Mouse (Mus musculus) R1 (cell line): ENCODE measurements around the gene Sash3.
"Not testable (repeated sequence)": the region's sequence is repeated elsewhere in the genome, so short reads cannot be mapped to it uniquely, and the experiment has no call there.

ENCODE experiments used
- DNase-seq: peaks from one replicate; pipeline ENCODE4 v3.0.0-alpha.2; 2018; ENCODE audit warnings: low read depth, low spot score

Sash3 gene

GRCm38 (mm10) chrX:48202436-48202835 is 56.2 kb downstream of the Sash3 start:
- DNase-seq, result peak; percentile 76

DNA sequence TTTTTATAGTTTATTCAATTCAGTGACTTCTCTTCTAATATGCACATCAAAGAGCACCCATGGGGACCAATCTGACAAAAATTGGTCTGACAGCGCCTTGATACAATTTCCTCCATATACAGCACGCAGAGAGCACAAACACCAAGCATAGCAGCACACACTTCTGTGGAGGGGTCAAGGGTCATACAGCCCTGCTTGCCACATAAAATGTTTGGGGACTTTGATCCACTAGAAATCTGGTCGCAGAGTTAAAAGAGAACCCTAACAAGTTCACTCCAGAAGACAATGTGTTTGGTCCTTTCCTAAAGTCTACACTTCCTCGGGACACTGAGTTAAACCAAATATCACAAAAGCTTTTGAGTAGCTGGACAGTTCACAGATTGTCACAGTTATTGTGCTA is 56.8 kb downstream of the Sash3 start:
- no peak for DNase-seq

DNA sequence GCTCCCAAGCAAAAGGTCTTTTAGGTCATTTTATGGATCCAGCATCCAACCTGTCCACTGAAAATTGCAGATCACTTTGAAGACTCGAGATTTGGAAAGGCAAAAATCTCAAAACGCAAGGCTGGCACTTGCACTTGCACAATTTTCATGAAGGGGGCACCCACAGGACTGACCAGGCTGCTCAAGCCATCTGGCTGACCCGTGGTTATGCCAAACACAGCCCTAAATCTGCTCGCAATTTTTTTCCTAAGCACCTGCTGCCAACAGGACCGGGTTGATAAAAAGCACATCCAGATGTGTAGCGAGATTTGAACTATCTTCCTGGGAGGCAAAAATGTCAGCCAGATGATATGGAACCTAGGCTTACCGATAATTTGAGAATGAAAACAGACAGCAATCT is 57.5 kb downstream of the Sash3 start:
- no peak for DNase-seq

DNA sequence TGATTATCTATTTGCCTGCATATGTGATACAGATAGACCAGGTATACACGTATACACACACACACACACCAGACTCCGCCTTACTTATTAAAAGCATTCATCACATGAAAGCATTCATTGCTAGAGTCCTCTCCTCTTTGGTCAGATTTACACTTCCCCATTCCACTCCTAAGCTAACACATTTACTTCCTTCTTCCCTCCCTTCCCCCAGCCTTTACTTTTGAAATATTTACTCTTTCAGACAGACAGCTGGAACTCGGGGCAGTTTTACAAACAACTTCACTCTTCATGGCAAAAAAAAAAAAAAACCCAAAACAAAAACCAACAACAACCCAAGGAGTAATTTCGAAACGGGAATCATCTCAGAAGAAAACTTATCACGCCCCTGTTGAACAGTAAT is 58.2 kb downstream of the Sash3 start:
- no peak for DNase-seq

DNA sequence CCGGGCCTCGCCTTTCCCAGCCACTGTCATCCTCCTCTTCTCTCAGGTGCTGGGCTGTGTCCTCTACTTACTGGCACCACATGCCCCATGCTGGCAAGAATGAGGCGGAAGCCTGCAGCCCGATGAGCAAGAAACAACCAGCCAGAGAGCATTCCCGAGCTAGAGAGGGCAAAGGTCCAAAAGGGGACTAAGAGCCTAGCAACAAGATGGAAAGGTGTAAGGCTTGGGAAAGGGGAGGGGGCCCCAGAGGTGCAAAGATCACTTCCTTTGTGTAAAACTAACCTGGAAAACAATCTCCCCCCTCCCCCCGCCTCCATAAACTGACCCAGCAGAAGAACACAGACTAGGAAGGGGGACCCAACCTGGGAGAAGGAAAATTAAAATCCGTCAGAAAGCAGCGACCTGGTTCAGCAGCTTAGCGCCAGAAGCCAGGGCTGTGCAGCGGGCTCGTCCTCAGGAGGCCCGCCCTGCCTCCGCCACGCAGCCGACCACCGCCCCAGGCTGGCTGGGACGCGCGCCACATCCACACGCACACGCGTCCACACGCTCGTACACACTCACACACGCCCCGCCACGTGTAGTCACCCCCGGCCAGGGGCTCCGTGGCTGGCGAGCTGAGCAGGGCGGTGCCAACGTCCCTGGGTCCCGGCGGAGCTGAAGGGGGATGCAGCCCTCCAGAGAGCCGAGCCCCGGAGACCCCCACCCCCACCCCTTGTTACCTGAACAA is 61.7 kb downstream of the Sash3 start:
- DNase-seq, result no peak

DNA sequence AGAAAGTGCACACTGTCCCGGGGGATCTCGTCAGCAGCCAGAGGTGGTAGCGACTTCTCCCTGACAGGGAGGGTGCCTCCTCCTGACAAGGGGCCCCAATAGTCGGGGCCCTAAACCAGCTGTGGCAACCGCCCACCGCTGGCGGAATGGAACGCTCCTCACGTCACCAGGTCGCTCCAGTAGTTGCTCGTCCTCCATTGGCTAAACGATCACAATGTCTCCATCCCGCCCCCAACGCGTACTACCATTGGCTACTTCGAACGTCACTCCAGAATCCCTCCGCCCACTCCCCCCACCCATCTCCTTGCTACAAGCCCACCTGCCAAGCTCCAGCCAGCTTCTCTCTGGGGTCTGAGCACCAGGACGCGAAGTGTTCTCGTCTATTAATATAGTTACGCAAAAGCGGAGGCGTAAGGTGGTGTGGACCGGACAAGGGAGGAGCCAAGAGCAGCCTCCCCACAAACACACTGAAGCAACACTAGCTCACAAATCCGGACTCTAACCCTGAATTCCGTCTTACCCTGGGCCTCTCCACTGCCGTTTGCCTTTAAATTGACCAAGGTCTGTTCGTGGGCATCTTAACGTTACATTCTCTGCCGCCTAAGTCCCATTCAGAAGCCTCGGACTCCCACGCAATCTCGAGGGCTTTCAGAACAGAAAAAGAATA is 62.4 kb downstream of the Sash3 start, which contains the start of gene Zdhhc9:
Zdhhc9 (minus strand) TSS at position 360 of the 667 bp plus-strand sequence.
- DNase-seq, result peak; percentile 92

- not testable (repeated sequence) for DNase-seq
Measured at GRCm38 (mm10) chrX:48209746-48210145, 63.5 kb downstream of the Sash3 start.
